Mouse (Mus musculus) spleen, adult 2 months (tissue): ENCODE results near the gene Ccdc153.

Experiments
- CTCF ChIP-seq: fragments of 200-500 bp; IDR thresholded peaks from 2 replicates; pipeline ENCODE4 v1.5.1; 2011; ENCODE audit warnings: mild to moderate bottlenecking, inconsistent platforms; ENCODE audit not compliant: insufficient read depth, insufficient read length, insufficient replicate concordance; ENCODE audit errors: extremely low read depth
- POLR2A ChIP-seq: fragments of 200-500 bp; IDR thresholded peaks from 2 replicates; pipeline ENCODE4 v1.6.1; 2011; ENCODE audit warnings: low read depth, low read length, inconsistent platforms

- no peak for TF ChIP-seq CTCF
- no peak for TF ChIP-seq POLR2A
Measured at GRCm38 (mm10) chr9:44266478-44267226, 26.2 kb downstream of the Ccdc153 start.
